Mouse (Mus musculus): Measurements from ENCODE around the gene Fbxl17. TPM values are rescaled to one million over a fixed set of nuclear protein-coding genes. Genes with fewer than 3 reads are reported as not detected.

Fbxl17 gene
- total and polyA plus RNA-seq, 3 experiments, result 8.2 to 9.9 (median 8.8) TPM

DNA sequence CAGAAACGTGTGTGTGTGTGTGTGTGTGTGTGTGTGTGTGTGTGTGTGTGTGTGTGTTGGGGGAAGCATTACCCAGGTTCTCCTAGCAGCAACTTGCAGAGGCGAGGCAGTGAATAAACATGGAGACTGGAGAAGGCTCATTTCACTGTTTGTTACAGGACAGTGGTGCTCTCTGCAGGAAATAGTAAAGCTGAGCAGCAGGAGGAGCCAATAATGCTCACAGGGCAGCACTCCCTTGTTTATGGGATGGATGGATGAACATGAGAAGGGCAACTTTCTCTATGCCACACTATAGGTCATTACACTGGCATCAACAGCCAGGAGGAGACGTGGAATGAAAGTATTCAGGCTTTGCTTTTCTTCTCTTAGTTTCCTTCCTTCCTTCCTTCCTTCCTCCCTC, 264.0 kb downstream of the Fbxl17 start:
- no peaks in the 10 kb centered on the region for H3K4me1 ChIP-seq (ENCODE audit: insufficient read depth, low read depth, low read length)
- ATAC-seq (ENCODE audit: extremely low read depth, insufficient number of reproducible peaks, low FRiP score, poor library complexity, severe bottlenecking) (no peak), DNase-seq (ENCODE audit: low spot score) (no peak)
- no peaks in the 10 kb centered on the region for H3K27me3 ChIP-seq (ENCODE audit: insufficient read depth, low read length)
- H3K9me3 ChIP-seq (replicated peaks), result no peaks in the 10 kb centered on the region
- TF ChIP-seq GATA1 (IDR thresholded peaks at IDR 0.05; ENCODE audit: borderline replicate concordance, low read length), result no peak
- no peak for TF ChIP-seq TAL1 (conservative IDR thresholded peaks at IDR 0.05; ENCODE audit: low read depth, low read length)
- no peak for TF ChIP-seq CTCF (IDR thresholded peaks at IDR 0.05; ENCODE audit: low read depth, low read length)
- no peak for TF ChIP-seq POLR2AphosphoS5 (IDR thresholded peaks at IDR 0.05; ENCODE audit: insufficient replicate concordance, low read depth, low read length)
- no peak for TF ChIP-seq GATA2 (IDR thresholded peaks at IDR 0.05; ENCODE audit: borderline replicate concordance, low read depth, low read length)
- H3K36me3 ChIP-seq (replicated peaks), result peaks cover 2% of the 10 kb centered on the region
- no peak overlapping the region for H3K4me3 ChIP-seq (ENCODE audit: low read depth, low read length)

DNA sequence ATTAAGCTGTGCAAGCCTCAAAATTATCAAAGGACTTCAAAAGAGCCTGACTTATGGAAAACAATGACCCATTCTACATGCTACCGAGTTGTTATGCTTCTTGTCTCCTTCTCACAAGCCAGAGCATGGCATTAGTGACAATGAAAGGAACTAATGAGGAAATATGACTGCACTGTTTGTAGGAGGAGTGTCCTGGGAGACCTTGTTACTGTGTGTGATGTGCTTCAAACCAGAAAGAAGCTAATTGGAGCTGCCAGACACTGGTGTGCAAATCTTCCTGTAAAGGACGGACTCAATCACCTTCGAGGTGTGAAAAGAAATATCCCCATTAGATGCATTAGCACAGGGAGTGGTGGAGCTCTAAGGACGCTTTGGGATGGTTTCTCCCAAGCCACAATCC, 270.7 kb downstream of the Fbxl17 start:
- TF ChIP-seq TAL1 (conservative IDR thresholded peaks at IDR 0.05; ENCODE audit: low read depth, low read length) (no peak), GATA2 (IDR thresholded peaks at IDR 0.05; ENCODE audit: borderline replicate concordance, low read depth, low read length) (no peak), POLR2AphosphoS5 (IDR thresholded peaks at IDR 0.05; ENCODE audit: insufficient replicate concordance, low read depth, low read length) (no peak)
- H3K9me3 ChIP-seq (replicated peaks), result no peaks in the 10 kb centered on the region
- no peak overlapping the region for H3K4me3 ChIP-seq (ENCODE audit: low read depth, low read length)
- no peak for DNase-seq (ENCODE audit: low spot score)
- H3K4me1 ChIP-seq (ENCODE audit: insufficient read depth, low read depth, low read length), result peaks cover 2% of the 10 kb centered on the region
- H3K27me3 ChIP-seq (ENCODE audit: insufficient read depth, low read length), result no peaks in the 10 kb centered on the region
- ATAC-seq (ENCODE audit: extremely low read depth, insufficient number of reproducible peaks, low FRiP score, poor library complexity, severe bottlenecking), result no peak
- peaks cover 4% of the 10 kb centered on the region for H3K36me3 ChIP-seq (replicated peaks)

DNA sequence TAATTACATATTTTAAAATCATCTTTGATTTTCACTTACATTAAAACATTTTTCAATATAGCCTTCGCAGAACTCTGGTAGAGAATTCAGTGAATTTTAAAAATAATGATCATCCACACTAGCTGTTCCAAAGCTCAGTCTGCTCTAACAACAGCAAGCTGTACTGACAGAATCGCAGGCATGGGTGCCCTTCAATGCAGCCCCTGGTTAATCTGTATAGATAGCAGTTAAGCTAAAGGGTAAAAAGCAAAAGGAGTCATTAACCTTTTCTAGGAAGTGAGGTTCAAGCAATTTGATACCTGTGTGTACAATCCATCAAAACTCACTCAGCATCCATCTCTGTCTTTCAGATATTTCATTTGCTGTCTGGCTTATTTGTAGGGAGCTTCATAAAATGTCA, 273.4 kb downstream of the Fbxl17 start:
- ATAC-seq (ENCODE audit: extremely low read depth, insufficient number of reproducible peaks, low FRiP score, poor library complexity, severe bottlenecking), result no peak
- Histone ChIP-seq H3K9me3 (replicated peaks) (no peaks in the 10 kb centered on the region), H3K4me3 (ENCODE audit: low read depth, low read length) (no peak overlapping the region), H3K4me1 (ENCODE audit: insufficient read depth, low read depth, low read length) (peaks cover 2% of the 10 kb centered on the region), H3K27me3 (ENCODE audit: insufficient read depth, low read length) (no peaks in the 10 kb centered on the region), H3K36me3 (replicated peaks) (peaks cover 11% of the 10 kb centered on the region)
- TF ChIP-seq CTCF (IDR thresholded peaks at IDR 0.05; ENCODE audit: low read depth, low read length) (no peak), GATA2 (IDR thresholded peaks at IDR 0.05; ENCODE audit: borderline replicate concordance, low read depth, low read length) (no peak), TAL1 (conservative IDR thresholded peaks at IDR 0.05; ENCODE audit: low read depth, low read length) (no peak), POLR2AphosphoS5 (IDR thresholded peaks at IDR 0.05; ENCODE audit: insufficient replicate concordance, low read depth, low read length) (no peak), GATA1 (IDR thresholded peaks at IDR 0.05; ENCODE audit: borderline replicate concordance, low read length) (no peak)
- no peak for DNase-seq (ENCODE audit: low spot score)

DNA sequence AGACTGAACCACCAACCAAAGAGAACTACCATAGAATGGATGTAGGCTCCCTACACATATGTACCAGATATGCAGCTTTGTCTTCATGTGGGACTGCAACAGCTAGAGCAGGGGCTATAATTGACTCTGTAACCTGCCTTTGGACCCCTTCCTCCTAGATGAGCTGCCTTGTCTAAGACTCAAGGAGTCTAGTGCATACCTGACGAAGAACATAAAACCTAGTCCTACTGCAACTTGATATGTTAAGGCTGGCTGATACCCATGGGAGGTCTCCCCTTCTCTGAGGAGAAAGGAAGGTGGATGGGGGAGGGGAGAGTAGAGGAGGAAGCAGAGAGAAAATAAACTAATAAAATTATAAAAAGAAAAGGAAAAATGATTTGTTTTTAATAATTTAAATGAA, 273.9 kb downstream of the Fbxl17 start:
- TF ChIP-seq CTCF (IDR thresholded peaks at IDR 0.05; ENCODE audit: low read depth, low read length), result no peak
- TF ChIP-seq GATA2 (IDR thresholded peaks at IDR 0.05; ENCODE audit: borderline replicate concordance, low read depth, low read length), result no peak
- no peak for TF ChIP-seq POLR2AphosphoS5 (IDR thresholded peaks at IDR 0.05; ENCODE audit: insufficient replicate concordance, low read depth, low read length)
- no peak for TF ChIP-seq GATA1 (IDR thresholded peaks at IDR 0.05; ENCODE audit: borderline replicate concordance, low read length)
- TF ChIP-seq TAL1 (conservative IDR thresholded peaks at IDR 0.05; ENCODE audit: low read depth, low read length), result no peak
- ATAC-seq (ENCODE audit: extremely low read depth, insufficient number of reproducible peaks, low FRiP score, poor library complexity, severe bottlenecking), result no peak
- no peaks in the 10 kb centered on the region for H3K27me3 ChIP-seq (ENCODE audit: insufficient read depth, low read length)

DNA sequence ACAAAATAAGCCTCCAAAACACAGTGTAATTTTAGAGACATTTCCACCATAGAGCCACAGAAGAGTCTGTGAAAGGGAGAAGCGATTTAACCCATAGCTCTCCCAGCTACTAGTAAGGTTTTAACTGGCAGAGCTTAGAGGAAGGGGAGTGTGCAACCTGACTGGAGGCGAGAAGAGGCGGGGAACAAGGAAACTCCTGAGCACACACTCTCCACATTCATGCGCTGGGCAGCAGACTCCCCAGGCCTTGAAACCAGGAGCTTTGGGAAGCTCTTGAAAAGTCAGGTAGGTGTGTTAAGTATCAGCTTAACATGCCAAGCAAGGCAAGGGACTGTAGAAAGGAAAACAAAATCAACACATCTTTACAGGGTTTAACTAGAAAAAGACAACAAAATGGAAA, 276.1 kb downstream of the Fbxl17 start:
- DNase-seq (ENCODE audit: low spot score) (no peak), ATAC-seq (ENCODE audit: extremely low read depth, insufficient number of reproducible peaks, low FRiP score, poor library complexity, severe bottlenecking) (no peak)
- Histone ChIP-seq H3K4me1 (ENCODE audit: insufficient read depth, low read depth, low read length) (peaks cover 2% of the 10 kb centered on the region), H3K27me3 (ENCODE audit: insufficient read depth, low read length) (no peaks in the 10 kb centered on the region), H3K4me3 (ENCODE audit: low read depth, low read length) (no peak overlapping the region), H3K36me3 (replicated peaks) (peaks cover 14% of the 10 kb centered on the region), H3K9me3 (replicated peaks) (no peaks in the 10 kb centered on the region)
- no peak for TF ChIP-seq POLR2AphosphoS5 (IDR thresholded peaks at IDR 0.05; ENCODE audit: insufficient replicate concordance, low read depth, low read length)
- TF ChIP-seq GATA2 (IDR thresholded peaks at IDR 0.05; ENCODE audit: borderline replicate concordance, low read depth, low read length), result no peak
- TF ChIP-seq CTCF (IDR thresholded peaks at IDR 0.05; ENCODE audit: low read depth, low read length), result no peak
- no peak for TF ChIP-seq TAL1 (conservative IDR thresholded peaks at IDR 0.05; ENCODE audit: low read depth, low read length)

More for the DNA sequence above, 273.9 kb downstream of the Fbxl17 start:
- no peak for DNase-seq (ENCODE audit: low spot score)
- H3K9me3 ChIP-seq (replicated peaks), result no peaks in the 10 kb centered on the region
- H3K4me3 ChIP-seq (ENCODE audit: low read depth, low read length), result no peak overlapping the region
- peaks cover 2% of the 10 kb centered on the region for H3K4me1 ChIP-seq (ENCODE audit: insufficient read depth, low read depth, low read length)
- peaks cover 11% of the 10 kb centered on the region for H3K36me3 ChIP-seq (replicated peaks)

DNA sequence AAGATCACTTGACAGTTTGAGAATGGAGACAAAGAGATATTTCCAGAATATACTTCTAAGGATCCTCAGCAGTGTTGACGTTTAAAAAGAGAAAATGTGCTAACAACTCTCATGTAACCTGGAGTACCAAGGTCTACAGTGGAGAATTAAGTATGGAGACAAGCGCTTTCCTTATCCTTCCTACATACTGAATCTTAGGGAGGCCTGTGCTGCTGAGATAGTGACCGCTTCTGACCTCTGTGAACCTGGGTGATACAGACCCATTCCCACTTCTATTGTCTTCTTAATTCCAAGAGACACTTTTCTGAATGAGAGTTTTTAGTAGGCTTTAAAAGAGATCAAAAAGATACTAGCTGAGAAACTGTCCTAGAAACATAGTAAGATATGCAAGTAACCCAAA, 278.2 kb downstream of the Fbxl17 start:
- peaks cover 14% of the 10 kb centered on the region for H3K36me3 ChIP-seq (replicated peaks)
- no peak for ATAC-seq (ENCODE audit: extremely low read depth, insufficient number of reproducible peaks, low FRiP score, poor library complexity, severe bottlenecking)
- no peaks in the 10 kb centered on the region for H3K27me3 ChIP-seq (ENCODE audit: insufficient read depth, low read length)
- no peak for DNase-seq (ENCODE audit: low spot score)
- no peak overlapping the region for H3K4me3 ChIP-seq (ENCODE audit: low read depth, low read length)
- TF ChIP-seq CTCF (IDR thresholded peaks at IDR 0.05; ENCODE audit: low read depth, low read length), result no peak
- TF ChIP-seq TAL1 (conservative IDR thresholded peaks at IDR 0.05; ENCODE audit: low read depth, low read length), result no peak
- no peak for TF ChIP-seq GATA2 (IDR thresholded peaks at IDR 0.05; ENCODE audit: borderline replicate concordance, low read depth, low read length)
- no peak for TF ChIP-seq GATA1 (IDR thresholded peaks at IDR 0.05; ENCODE audit: borderline replicate concordance, low read length)
- no peak for TF ChIP-seq POLR2AphosphoS5 (IDR thresholded peaks at IDR 0.05; ENCODE audit: insufficient replicate concordance, low read depth, low read length)
- peaks cover 2% of the 10 kb centered on the region; the same call in 1 of the 2 replicates for H3K4me1 ChIP-seq (ENCODE audit: insufficient read depth, low read depth, low read length)
- H3K9me3 ChIP-seq (replicated peaks), result no peaks in the 10 kb centered on the region

DNA sequence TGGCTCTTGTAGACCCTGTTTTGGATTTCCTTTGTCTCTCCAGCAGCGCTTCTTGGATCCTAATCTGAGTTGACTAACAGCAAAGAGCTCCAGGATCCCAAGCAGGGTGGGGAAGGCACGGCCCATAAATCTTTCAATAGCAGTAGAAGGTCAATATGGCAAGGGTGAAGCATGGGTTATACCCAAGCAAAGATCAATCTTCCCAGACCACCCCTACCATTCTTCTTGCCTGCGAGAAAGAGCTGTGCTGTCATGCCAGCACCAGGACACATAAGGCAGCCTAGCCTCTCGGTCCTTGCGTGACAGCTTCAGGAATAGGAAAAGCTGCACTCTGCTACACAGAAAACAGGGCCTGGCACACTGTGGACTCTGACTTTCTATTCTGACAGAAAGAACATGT, 279.0 kb downstream of the Fbxl17 start:
- ATAC-seq (ENCODE audit: extremely low read depth, insufficient number of reproducible peaks, low FRiP score, poor library complexity, severe bottlenecking) (no peak), DNase-seq (ENCODE audit: low spot score) (no peak)
- no peaks in the 10 kb centered on the region for H3K4me1 ChIP-seq (ENCODE audit: insufficient read depth, low read depth, low read length)
- no peaks in the 10 kb centered on the region for H3K9me3 ChIP-seq (replicated peaks)
- no peak overlapping the region for H3K4me3 ChIP-seq (ENCODE audit: low read depth, low read length)
- peaks cover 14% of the 10 kb centered on the region for H3K36me3 ChIP-seq (replicated peaks)
- no peaks in the 10 kb centered on the region for H3K27me3 ChIP-seq (ENCODE audit: insufficient read depth, low read length)
- TF ChIP-seq CTCF (IDR thresholded peaks at IDR 0.05; ENCODE audit: low read depth, low read length) (no peak), GATA2 (IDR thresholded peaks at IDR 0.05; ENCODE audit: borderline replicate concordance, low read depth, low read length) (no peak), POLR2AphosphoS5 (IDR thresholded peaks at IDR 0.05; ENCODE audit: insufficient replicate concordance, low read depth, low read length) (no peak), TAL1 (conservative IDR thresholded peaks at IDR 0.05; ENCODE audit: low read depth, low read length) (no peak), GATA1 (IDR thresholded peaks at IDR 0.05; ENCODE audit: borderline replicate concordance, low read length) (no peak)
